Mouse (Mus musculus) neural tube, embryonic 12.5 days (tissue): ENCODE data around the gene Sdccag8. TPM values are rescaled to one million over a fixed set of nuclear protein-coding genes. Genes with fewer than 3 reads are reported as not detected.

Experiments used
- ATAC-seq: fragments of 200-750 bp; cut with Nextera tagmentation; 2 replicates; pipeline ENCODE4 v1.8.0; 2017; ENCODE audit warnings: low read depth, mild to moderate bottlenecking, moderate TSS enrichment, moderate library complexity; ENCODE audit not compliant: low FRiP score
- H3K27ac ChIP-seq: fragments of 300-500 bp; sonication (generic); 2 replicates; pipeline ENCODE4 v1.5.1; 2016
- H3K27me3 ChIP-seq: fragments of 300-500 bp; sonication (generic); replicated peaks from 2 replicates; pipeline ENCODE4 v1.6.1; 2016; ENCODE audit warnings: mild to moderate bottlenecking
- H3K36me3 ChIP-seq: fragments of 300-500 bp; sonication (generic); 2 replicates; pipeline ENCODE4 v1.6.1; 2016; ENCODE audit warnings: mild to moderate bottlenecking
- H3K4me1 ChIP-seq: fragments of 300-500 bp; sonication (generic); 2 replicates; pipeline ENCODE4 v1.6.1; 2016
- H3K4me2 ChIP-seq: fragments of 300-500 bp; sonication (generic); replicated peaks from 2 replicates; pipeline ENCODE4 v1.6.1; 2016; ENCODE audit warnings: mild to moderate bottlenecking
- H3K4me3 ChIP-seq: fragments of 300-500 bp; sonication (generic); 2 replicates; pipeline ENCODE4 v1.5.1; 2016
- H3K9ac ChIP-seq: fragments of 300-500 bp; sonication (generic); 2 replicates; pipeline ENCODE4 v1.6.1; 2016; ENCODE audit warnings: mild to moderate bottlenecking
- H3K9me3 ChIP-seq: fragments of 300-500 bp; sonication (generic); 2 replicates; pipeline ENCODE4 v1.6.1; 2016; ENCODE audit warnings: mild to moderate bottlenecking
- WGBS: fragments of 180-500 bp; shearing (Covaris S2); methylation state at CpG from one replicate; pipeline ENCODE4 v1.1.7; 2016; 5-methylcytosine and 5-hydroxymethylcytosine counted together
- polyA plus RNA-seq: library from polyadenylated mRNA; unstranded; fragments of >200 nt; fragmentation: Nextera tagmentation; extraction: Ambion mirVana; gene quantifications from 2 replicates; pipeline ENCODE4 v1.2.1, GENCODE M21; 2016

The Sdccag8 gene
- polyA plus RNA-seq, 1 experiment from 2014 or later, result 19.4 TPM

- H3K4me2 ChIP-seq, result no peak overlapping the region
- 98% methylated on average over 1 of the region's 1 CpGs for WGBS
- no peak overlapping the region for H3K9ac ChIP-seq
- no peak overlapping the region for H3K27ac ChIP-seq
- no peak overlapping the region for H3K4me3 ChIP-seq
- no peaks in the 10 kb centered on the region; the same call in 1 of the 2 replicates for H3K4me1 ChIP-seq
- H3K9me3 ChIP-seq, result no peaks in the 10 kb centered on the region
- no peaks in the 10 kb centered on the region for H3K27me3 ChIP-seq
- H3K36me3 ChIP-seq, result no peaks in the 10 kb centered on the region
- ATAC-seq, result no peak
Observed at GRCm38 (mm10) chr1:177031196-177031595, 216.7 kb downstream of the Sdccag8 start.

- WGBS, result 18% methylated on average over 1 of the region's 1 CpGs
- no peak overlapping the region for H3K9ac ChIP-seq
- no peak overlapping the region for H3K27ac ChIP-seq
- ATAC-seq, result no peak
- H3K4me2 ChIP-seq, result no peak overlapping the region
- H3K4me1 ChIP-seq, result no peaks in the 10 kb centered on the region; the same call in 1 of the 2 replicates
- H3K36me3 ChIP-seq, result no peaks in the 10 kb centered on the region
- H3K27me3 ChIP-seq, result no peaks in the 10 kb centered on the region
- no peaks in the 10 kb centered on the region for H3K9me3 ChIP-seq
- no peak overlapping the region for H3K4me3 ChIP-seq
Observed at GRCm38 (mm10) chr1:177032233-177032632, 217.8 kb downstream of the Sdccag8 start.

GRCm38 (mm10) chr1:177035460-177035859 lies 221.0 kb downstream of the Sdccag8 start:
- Histone ChIP-seq H3K9me3 (no peaks in the 10 kb centered on the region), H3K27ac (no peak overlapping the region), H3K36me3 (no peaks in the 10 kb centered on the region), H3K27me3 (no peaks in the 10 kb centered on the region), H3K9ac (no peak overlapping the region), H3K4me1 (no peaks in the 10 kb centered on the region; the same call in 1 of the 2 replicates), H3K4me3 (no peak overlapping the region), H3K4me2 (no peak overlapping the region)
- ATAC-seq, result no peak
- 84% methylated on average over 2 of the region's 2 CpGs for WGBS

GRCm38 (mm10) chr1:177038383-177038782 lies 223.9 kb downstream of the Sdccag8 start:
- H3K27ac ChIP-seq, result no peak overlapping the region
- no peaks in the 10 kb centered on the region for H3K36me3 ChIP-seq
- ATAC-seq, result no peak
- no peaks in the 10 kb centered on the region for H3K27me3 ChIP-seq
- no peaks in the 10 kb centered on the region for H3K4me1 ChIP-seq
- no peak overlapping the region for H3K4me2 ChIP-seq
- 44% methylated on average over 2 of the region's 2 CpGs for WGBS
- H3K4me3 ChIP-seq, result no peak overlapping the region
- H3K9ac ChIP-seq, result no peak overlapping the region
- H3K9me3 ChIP-seq, result no peaks in the 10 kb centered on the region

- no peaks in the 10 kb centered on the region for H3K9me3 ChIP-seq
- no peaks in the 10 kb centered on the region for H3K36me3 ChIP-seq
- no peak overlapping the region for H3K9ac ChIP-seq
- H3K4me1 ChIP-seq, result no peaks in the 10 kb centered on the region
- H3K27ac ChIP-seq, result no peak overlapping the region
- no peaks in the 10 kb centered on the region for H3K27me3 ChIP-seq
- WGBS, result 71% methylated on average over 6 of the region's 6 CpGs
- no peak overlapping the region for H3K4me2 ChIP-seq
- no peak overlapping the region for H3K4me3 ChIP-seq
- ATAC-seq, result no peak
Observed at GRCm38 (mm10) chr1:177039093-177039674, 224.7 kb downstream of the Sdccag8 start.

- WGBS, result 25% methylated on average over 4 of the region's 4 CpGs
- no peaks in the 10 kb centered on the region for H3K36me3 ChIP-seq
- no peaks in the 10 kb centered on the region for H3K4me1 ChIP-seq
- no peak overlapping the region for H3K9ac ChIP-seq
- no peak overlapping the region for H3K4me3 ChIP-seq
- H3K27me3 ChIP-seq, result no peaks in the 10 kb centered on the region
- no peak overlapping the region for H3K27ac ChIP-seq
- no peak overlapping the region for H3K4me2 ChIP-seq
- no peaks in the 10 kb centered on the region for H3K9me3 ChIP-seq
- ATAC-seq, result no peak
Observed at GRCm38 (mm10) chr1:177040058-177040457, 225.6 kb downstream of the Sdccag8 start.

GRCm38 (mm10) chr1:177045885-177046284 lies 231.4 kb downstream of the Sdccag8 start:
- H3K36me3 ChIP-seq, result no peaks in the 10 kb centered on the region
- no peak for ATAC-seq
- no peak overlapping the region for H3K4me3 ChIP-seq
- H3K4me2 ChIP-seq, result no peak overlapping the region
- no peaks in the 10 kb centered on the region for H3K4me1 ChIP-seq
- H3K9me3 ChIP-seq, result no peaks in the 10 kb centered on the region
- H3K9ac ChIP-seq, result no peak overlapping the region
- H3K27ac ChIP-seq, result no peak overlapping the region
- H3K27me3 ChIP-seq, result no peaks in the 10 kb centered on the region

GRCm38 (mm10) chr1:177046963-177047362 lies 232.5 kb downstream of the Sdccag8 start:
- WGBS, result 90% methylated on average over 2 of the region's 2 CpGs
- no peak for ATAC-seq
- H3K4me3 ChIP-seq, result no peak overlapping the region

GRCm38 (mm10) chr1:177048773-177049172 lies 234.3 kb downstream of the Sdccag8 start:
- Histone ChIP-seq H3K36me3 (no peaks in the 10 kb centered on the region), H3K9me3 (no peaks in the 10 kb centered on the region), H3K4me1 (no peaks in the 10 kb centered on the region), H3K27ac (no peak overlapping the region), H3K27me3 (no peaks in the 10 kb centered on the region), H3K9ac (no peak overlapping the region), H3K4me3 (no peak overlapping the region), H3K4me2 (no peak overlapping the region)
- 95% methylated on average over 2 of the region's 2 CpGs for WGBS
- no peak for ATAC-seq

More at GRCm38 (mm10) chr1:177046963-177047362, 232.5 kb downstream of the Sdccag8 start:
- H3K4me1 ChIP-seq, result no peaks in the 10 kb centered on the region
- no peaks in the 10 kb centered on the region for H3K27me3 ChIP-seq
- H3K9me3 ChIP-seq, result no peaks in the 10 kb centered on the region
- H3K4me2 ChIP-seq, result no peak overlapping the region
- no peak overlapping the region for H3K27ac ChIP-seq
- H3K36me3 ChIP-seq, result no peaks in the 10 kb centered on the region
- no peak overlapping the region for H3K9ac ChIP-seq

GRCm38 (mm10) chr1:177051366-177051963 lies 237.0 kb downstream of the Sdccag8 start:
- no peaks in the 10 kb centered on the region for H3K4me1 ChIP-seq
- H3K9me3 ChIP-seq, result no peaks in the 10 kb centered on the region
- H3K4me3 ChIP-seq, result no peak overlapping the region
- 84% methylated on average over 11 of the region's 11 CpGs for WGBS
- H3K27ac ChIP-seq, result no peak overlapping the region
- ATAC-seq, result no peak
- H3K27me3 ChIP-seq, result no peaks in the 10 kb centered on the region
- H3K36me3 ChIP-seq, result no peaks in the 10 kb centered on the region
- H3K4me2 ChIP-seq, result no peak overlapping the region
- H3K9ac ChIP-seq, result no peak overlapping the region

GRCm38 (mm10) chr1:177054891-177055290 lies 240.4 kb downstream of the Sdccag8 start:
- Histone ChIP-seq H3K9me3 (no peaks in the 10 kb centered on the region), H3K4me1 (no peaks in the 10 kb centered on the region), H3K4me2 (no peak overlapping the region), H3K4me3 (no peak overlapping the region), H3K27me3 (no peaks in the 10 kb centered on the region), H3K9ac (no peak overlapping the region), H3K36me3 (no peaks in the 10 kb centered on the region; the same call in 1 of the 2 replicates), H3K27ac (no peak overlapping the region)
- 61% methylated on average over 2 of the region's 2 CpGs for WGBS
- ATAC-seq, result no peak

GRCm38 (mm10) chr1:177061761-177062160 lies 247.3 kb downstream of the Sdccag8 start:
- Histone ChIP-seq H3K36me3 (peaks cover 4% of the 10 kb centered on the region; the same call in 1 of the 2 replicates), H3K27me3 (no peaks in the 10 kb centered on the region), H3K27ac (no peak overlapping the region), H3K9me3 (no peaks in the 10 kb centered on the region), H3K9ac (no peak overlapping the region), H3K4me3 (no peak overlapping the region), H3K4me1 (no peaks in the 10 kb centered on the region), H3K4me2 (no peak overlapping the region)
- ATAC-seq, result no peak
- 91% methylated on average over 2 of the region's 2 CpGs for WGBS

GRCm38 (mm10) chr1:177065732-177066131 lies 251.3 kb downstream of the Sdccag8 start:
- Histone ChIP-seq H3K9me3 (no peaks in the 10 kb centered on the region), H3K27me3 (no peaks in the 10 kb centered on the region), H3K4me3 (no peak overlapping the region), H3K4me2 (no peak overlapping the region), H3K4me1 (no peaks in the 10 kb centered on the region), H3K27ac (no peak overlapping the region), H3K9ac (no peak overlapping the region), H3K36me3 (0 out of 2 replicates have a peak, but pooled peaks cover 4% of the 10 kb centered on the region)
- no peak for ATAC-seq
